Mouse (Mus musculus) embryonic fibroblast, embryonic 13.5 days (primary cell): ENCODE results near the gene Phgr1. TPM values are rescaled to one million over a fixed set of nuclear protein-coding genes. Genes with fewer than 3 reads are reported as not detected.

Experiments
- H3K27ac ChIP-seq: 2 replicates; pipeline ENCODE4 v1.5.1; 2012; ENCODE audit warnings: low read length, control low read depth, inconsistent platforms; ENCODE audit not compliant: insufficient read depth
- H3K4me1 ChIP-seq: 2 replicates; pipeline ENCODE4 v1.6.1; 2011; ENCODE audit warnings: low read length; ENCODE audit not compliant: control insufficient read depth, insufficient read depth
- H3K4me3 ChIP-seq: 2 replicates; pipeline ENCODE4 v1.5.1; 2011; ENCODE audit warnings: mild to moderate bottlenecking, control low read depth, low read length; ENCODE audit not compliant: insufficient read depth
- CTCF ChIP-seq: IDR thresholded peaks from 2 replicates; pipeline ENCODE4 v1.5.1; 2011; ENCODE audit warnings: mild to moderate bottlenecking, control low read depth, low read length, moderate library complexity, borderline replicate concordance; ENCODE audit not compliant: insufficient read depth
- POLR2A ChIP-seq: IDR thresholded peaks from 2 replicates; pipeline ENCODE4 v1.6.1; 2011; ENCODE audit warnings: low read depth, mild to moderate bottlenecking, control low read depth, low read length, moderate library complexity
- polyA plus RNA-seq: library from polyadenylated mRNA; stranded (reverse); fragments of >200 nt; gene quantifications from 2 replicates; pipeline ENCODE4 v1.2.4, GENCODE M21; 2011; ENCODE audit warnings: low read depth; ENCODE audit not compliant: missing spikeins, insufficient read length

The Phgr1 gene
- polyA plus RNA-seq: not detected in 2 replicates

- H3K27ac ChIP-seq: no peak within 1 kb of the TSS
- TF ChIP-seq CTCF (no peak), POLR2A (no peak)
- H3K4me3 ChIP-seq: no peak within 1 kb of the TSS
- no peaks in the 10 kb centered on the region for H3K4me1 ChIP-seq
Observed at GRCm38 (mm10) chr2:118772158-118772874, at the start of gene Phgr1. Gene Phgr1 (plus strand): TSS chr2:118772769.

- no peaks in the 10 kb centered on the region for H3K4me1 ChIP-seq
- H3K4me3 ChIP-seq: no peak overlapping the region
- TF ChIP-seq POLR2A (no peak), CTCF (no peak)
- H3K27ac ChIP-seq: no peak overlapping the region
Observed at GRCm38 (mm10) chr2:118723693-118724486, 48.7 kb upstream of the Phgr1 start.

GRCm38 (mm10) chr2:118725511-118725910 is 47.1 kb upstream of the Phgr1 start:
- Histone ChIP-seq H3K4me3 (no peak overlapping the region), H3K27ac (no peak overlapping the region), H3K4me1 (no peaks in the 10 kb centered on the region)
- TF ChIP-seq CTCF (no peak), POLR2A (no peak)

- Histone ChIP-seq H3K4me3 (no peak overlapping the region), H3K4me1 (no peaks in the 10 kb centered on the region), H3K27ac (no peak overlapping the region)
- TF ChIP-seq CTCF (no peak), POLR2A (no peak)
Observed at GRCm38 (mm10) chr2:118726873-118727272, 45.7 kb upstream of the Phgr1 start.

GRCm38 (mm10) chr2:118727911-118728310 is 44.7 kb upstream of the Phgr1 start:
- H3K4me1 ChIP-seq: no peaks in the 10 kb centered on the region
- H3K4me3 ChIP-seq: no peak overlapping the region
- TF ChIP-seq POLR2A (no peak), CTCF (no peak)
- no peak overlapping the region for H3K27ac ChIP-seq

- no peak for TF ChIP-seq POLR2A
- TF ChIP-seq CTCF: no peak
- H3K27ac ChIP-seq: no peak within 1 kb of the TSS
Observed at GRCm38 (mm10) chr2:118728337-118728736, 44.2 kb upstream of the Phgr1 start, which contains the start of gene Plcb2. Gene Plcb2 (minus strand): TSS chr2:118728438.

GRCm38 (mm10) chr2:118729194-118729593 is 43.4 kb upstream of the Phgr1 start:
- Histone ChIP-seq H3K4me1 (no peaks in the 10 kb centered on the region), H3K4me3 (no peak overlapping the region), H3K27ac (no peak overlapping the region)
- no peak for TF ChIP-seq CTCF
- no peak for TF ChIP-seq POLR2A

More at GRCm38 (mm10) chr2:118728337-118728736, 44.2 kb upstream of the Phgr1 start, which contains the start of gene Plcb2:
- Histone ChIP-seq H3K4me3 (no peak within 1 kb of the TSS), H3K4me1 (no peaks in the 10 kb centered on the region)

- no peak for TF ChIP-seq CTCF
- no peak for TF ChIP-seq POLR2A
- no peaks in the 10 kb centered on the region for H3K4me1 ChIP-seq
- H3K27ac ChIP-seq: no peak overlapping the region
- no peak overlapping the region for H3K4me3 ChIP-seq
Observed at GRCm38 (mm10) chr2:118729816-118730621, 42.5 kb upstream of the Phgr1 start.

GRCm38 (mm10) chr2:118730622-118730915 is 42.0 kb upstream of the Phgr1 start:
- no peak overlapping the region for H3K4me3 ChIP-seq
- H3K4me1 ChIP-seq: no peaks in the 10 kb centered on the region
- no peak overlapping the region for H3K27ac ChIP-seq
- TF ChIP-seq POLR2A (no peak), CTCF (peak; percentile 30; the same call in 1 of the 2 replicates)

GRCm38 (mm10) chr2:118731981-118732380 is 40.6 kb upstream of the Phgr1 start:
- TF ChIP-seq POLR2A: no peak
- no peak for TF ChIP-seq CTCF
- H3K4me1 ChIP-seq: no peaks in the 10 kb centered on the region
- H3K4me3 ChIP-seq: no peak overlapping the region

GRCm38 (mm10) chr2:118733341-118733740 is 39.2 kb upstream of the Phgr1 start:
- TF ChIP-seq CTCF: no peak
- TF ChIP-seq POLR2A: no peak

More at GRCm38 (mm10) chr2:118731981-118732380, 40.6 kb upstream of the Phgr1 start:
- H3K27ac ChIP-seq: no peak overlapping the region

More at GRCm38 (mm10) chr2:118733341-118733740, 39.2 kb upstream of the Phgr1 start:
- Histone ChIP-seq H3K4me1 (no peaks in the 10 kb centered on the region), H3K27ac (no peak overlapping the region), H3K4me3 (no peak overlapping the region)
